Mouse (Mus musculus) cerebellum, postnatal 10 days (tissue): ENCODE data around the gene Rnd2.
"Not testable (repeated sequence)": the region's sequence is repeated elsewhere in the genome, so short reads cannot be mapped to it uniquely, and the experiment has no call there.

ENCODE experiments used
- DNase-seq, 2 experiments: peaks; one replicate each; pipeline ENCODE4 v3.0.0; 2021; ENCODE audit warnings: mixed read lengths in 2 of 2

Gene Rnd2

GRCm38 (mm10) chr11:101470206-101470605 lies 5.4 kb downstream of the Rnd2 start:
- DNase-seq = no peak

DNA sequence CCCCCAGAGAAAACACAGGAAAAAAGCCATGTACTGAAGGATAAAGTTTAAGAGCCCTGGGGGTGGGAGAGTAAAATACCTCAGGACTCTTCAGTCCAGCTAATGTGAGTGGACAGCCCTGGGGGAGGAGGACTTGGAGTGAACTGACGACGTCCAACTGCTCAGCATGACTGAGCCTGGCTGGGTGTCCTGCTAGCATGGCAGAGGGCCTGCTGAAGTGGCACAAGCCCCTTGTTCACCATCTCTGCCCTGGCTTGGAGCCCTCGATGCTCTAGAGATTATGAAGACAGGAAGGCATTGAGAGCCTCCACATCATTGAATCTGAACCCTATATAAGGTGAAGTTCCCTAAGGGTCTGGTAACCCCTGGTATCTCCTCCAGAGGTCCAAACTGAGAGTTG lies 7.1 kb downstream of the Rnd2 start:
- peak; percentile 60 to 75 for DNase-seq

GRCm38 (mm10) chr11:101472336-101472735 lies 7.5 kb downstream of the Rnd2 start:
- DNase-seq = peak; percentile 75 to 82

GRCm38 (mm10) chr11:101473686-101474085 lies 8.9 kb downstream of the Rnd2 start:
- DNase-seq = not testable (repeated sequence)

GRCm38 (mm10) chr11:101474298-101474697 lies 9.5 kb downstream of the Rnd2 start:
- DNase-seq = peak; percentile 28 to 47

DNA sequence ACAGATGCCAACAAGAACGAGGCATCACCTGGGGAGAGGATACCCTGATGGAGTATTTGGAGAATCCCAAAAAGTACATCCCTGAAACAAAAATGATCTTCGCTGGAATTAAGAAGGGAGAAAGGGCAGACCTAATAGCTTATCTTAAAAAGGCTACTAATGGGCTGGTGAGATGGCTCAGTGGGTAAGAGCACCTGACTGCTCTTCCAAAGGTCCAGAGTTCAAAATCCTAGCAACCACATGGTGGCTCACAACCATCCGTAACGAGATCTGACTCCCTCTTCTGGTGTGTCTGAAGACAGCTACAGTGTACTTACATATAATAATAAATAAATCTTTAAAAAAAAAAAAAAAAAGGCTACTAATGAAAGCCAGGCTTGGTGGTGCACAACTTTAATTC lies 11.6 kb downstream of the Rnd2 start:
- DNase-seq = not testable (repeated sequence)

DNA sequence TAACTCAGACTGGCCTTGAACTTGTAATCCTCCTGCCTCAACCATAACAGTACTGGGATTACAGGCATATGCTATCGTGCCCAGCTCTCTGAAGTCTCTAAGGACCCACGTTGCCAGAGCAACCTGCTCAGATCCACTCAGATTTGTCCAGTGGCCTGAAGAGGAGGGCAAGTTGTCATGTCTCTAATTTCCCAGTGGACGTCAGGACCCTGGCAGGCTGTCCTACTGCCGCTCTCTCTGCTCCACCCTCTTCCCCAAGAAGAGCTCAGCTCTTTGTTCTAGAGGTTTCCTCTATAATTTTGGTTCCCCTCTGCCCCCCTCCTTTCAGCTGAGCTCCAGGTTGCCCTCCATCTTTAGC lies 12.4 kb downstream of the Rnd2 start:
- peak; percentile 83 to 90 for DNase-seq

DNA sequence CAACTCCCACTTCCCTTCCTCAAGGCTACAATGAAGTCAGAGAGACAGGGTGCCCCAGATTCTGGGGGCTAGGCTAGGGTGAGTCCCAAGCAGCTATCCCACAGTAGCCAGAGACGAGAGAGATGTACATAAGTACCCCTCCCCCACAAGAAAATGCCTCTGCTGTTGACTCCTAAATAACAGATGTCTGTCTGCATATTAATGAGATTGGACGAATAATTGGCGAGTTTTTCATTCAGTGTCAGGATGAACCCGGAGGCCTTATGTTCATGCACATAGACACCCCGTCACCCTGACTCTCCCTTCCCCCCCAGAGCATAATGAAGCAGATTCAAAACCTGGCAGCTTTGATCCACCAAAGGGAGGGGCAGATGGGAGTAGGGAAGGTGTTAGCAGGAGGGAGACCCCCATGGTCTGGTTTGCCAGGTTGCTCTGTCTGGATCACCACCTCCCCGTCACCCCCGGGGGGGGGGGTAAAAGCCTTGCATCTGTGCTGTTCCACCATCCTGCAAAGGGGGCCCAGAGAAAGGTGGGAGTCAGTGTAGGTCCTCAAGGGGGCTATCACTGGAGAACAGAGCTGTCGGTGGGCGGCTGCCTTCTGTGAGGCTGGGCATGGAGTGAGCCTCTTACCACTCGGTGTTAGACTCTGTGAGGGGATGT lies 12.9 kb downstream of the Rnd2 start:
- peak; percentile 78 to 85 for DNase-seq

DNA sequence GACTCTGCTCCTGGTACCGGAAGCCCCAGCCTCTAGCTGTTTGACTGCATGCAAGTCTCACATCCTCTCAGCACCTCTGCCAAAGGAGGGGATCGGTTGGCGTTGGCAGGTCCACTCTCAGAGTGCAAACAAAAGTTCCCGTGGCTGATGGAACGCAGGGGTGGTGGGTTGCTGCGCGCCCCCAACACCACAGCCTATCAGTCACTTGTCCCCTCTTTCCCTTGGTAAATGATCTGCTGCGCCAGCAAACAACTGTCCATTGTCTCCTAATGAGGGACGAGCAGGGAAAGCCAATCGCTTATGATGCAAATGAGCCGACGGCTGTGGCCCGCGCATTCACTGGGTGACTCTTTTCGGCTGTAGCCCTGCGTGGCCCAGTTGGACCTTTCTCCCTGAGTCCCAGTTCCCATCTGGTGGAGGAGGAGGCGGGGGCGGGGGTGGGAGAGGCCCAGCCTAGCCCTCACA lies 14.4 kb downstream of the Rnd2 start:
- peak; percentile 59 to 71 for DNase-seq

DNA sequence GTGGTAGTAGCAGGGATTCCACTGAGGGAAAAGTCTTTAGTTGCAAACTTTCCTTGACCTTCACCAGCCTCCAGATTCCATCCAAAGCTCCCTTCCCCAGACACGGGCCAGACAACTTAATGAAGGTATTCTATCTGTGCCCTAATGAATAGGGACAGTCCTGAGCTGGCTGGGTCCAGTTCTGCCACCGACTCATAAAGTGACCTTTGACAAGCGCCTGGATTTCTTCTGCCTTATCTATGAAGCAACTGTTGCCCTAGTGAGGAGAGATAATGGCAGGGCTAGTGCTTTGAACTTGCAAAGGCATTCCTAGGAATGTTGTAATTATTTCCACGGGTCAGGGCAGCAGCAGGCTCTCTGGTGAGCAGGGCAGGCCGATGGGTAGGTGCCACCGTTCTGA lies 16.1 kb downstream of the Rnd2 start:
- no peak for DNase-seq

- DNase-seq = no peak
Measured at GRCm38 (mm10) chr11:101483804-101484203, 19.0 kb downstream of the Rnd2 start.

GRCm38 (mm10) chr11:101484245-101484644 lies 19.4 kb downstream of the Rnd2 start:
- DNase-seq = no peak

- no peak for DNase-seq
Measured at GRCm38 (mm10) chr11:101484814-101485213, 20.0 kb downstream of the Rnd2 start.

DNA sequence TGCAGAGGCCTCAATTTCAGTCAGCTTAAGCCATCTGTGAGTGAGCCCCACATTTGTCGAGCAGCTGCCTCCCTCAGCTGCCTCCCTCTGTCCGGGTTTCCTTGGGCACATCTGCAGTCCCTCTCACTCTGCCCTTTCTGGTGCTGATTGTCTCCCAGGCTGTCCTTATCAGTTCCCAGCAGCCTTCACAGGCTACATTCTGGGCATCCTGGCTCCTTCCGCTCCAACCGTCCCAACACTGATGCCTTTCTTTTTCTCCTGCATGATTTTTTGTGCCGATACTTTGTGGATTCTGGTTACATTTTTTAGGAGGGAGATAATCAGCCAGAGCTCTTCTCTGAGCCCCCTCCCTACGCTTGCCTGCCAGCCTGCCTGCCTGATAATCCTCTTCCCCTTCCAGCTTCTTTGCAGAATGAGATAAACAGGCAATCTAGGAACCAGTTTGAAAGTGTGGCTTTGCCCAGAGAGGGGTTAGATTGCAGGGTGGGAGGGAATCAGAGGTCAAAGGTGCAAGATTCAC lies 20.8 kb downstream of the Rnd2 start:
- DNase-seq = no peak

- DNase-seq = no peak
Measured at GRCm38 (mm10) chr11:101486126-101486525, 21.3 kb downstream of the Rnd2 start.

GRCm38 (mm10) chr11:101506269-101506780 lies 41.5 kb downstream of the Rnd2 start:
- peak in 1 of 2 experiments; percentile 13 for DNase-seq

DNA sequence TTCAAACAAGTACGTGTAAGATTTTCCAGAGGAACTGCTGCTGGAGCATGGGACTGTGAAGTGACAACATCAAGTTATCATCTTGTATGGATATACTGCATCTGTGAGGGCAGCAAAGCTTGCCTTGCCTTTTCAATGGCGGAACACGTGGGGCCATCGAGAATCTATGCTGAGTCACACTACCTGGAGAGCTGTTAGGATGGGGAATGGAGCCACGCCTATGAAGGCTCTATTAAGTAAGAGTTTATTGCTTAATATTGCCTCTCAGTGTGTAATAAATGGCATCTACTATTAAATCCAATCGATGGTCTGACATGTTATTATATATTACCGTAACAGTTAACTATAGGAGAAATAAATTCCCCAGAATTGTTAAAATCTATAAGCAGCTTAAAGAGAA lies 42.3 kb downstream of the Rnd2 start:
- DNase-seq = no peak

DNA sequence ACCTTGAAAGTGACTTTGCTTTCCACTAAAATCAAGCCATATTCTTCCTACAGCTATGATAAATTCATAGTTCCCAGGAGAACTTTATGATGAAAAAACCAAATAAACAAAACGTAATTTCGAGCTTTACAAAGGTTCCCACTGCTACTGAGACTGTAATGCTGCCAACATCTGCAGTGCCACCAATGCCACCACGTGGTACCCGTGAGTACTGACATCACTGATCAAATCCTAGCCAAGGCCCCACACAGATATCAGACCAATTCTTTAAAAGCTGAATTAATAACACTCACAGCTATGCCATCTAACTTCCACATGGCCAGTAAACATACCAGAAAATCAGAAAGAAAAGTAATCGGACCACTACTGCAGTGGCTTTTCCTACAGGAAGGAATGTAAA lies 54.1 kb downstream of the Rnd2 start:
- peak; percentile 55 for DNase-seq

- DNase-seq = no peak
Measured at GRCm38 (mm10) chr11:101519364-101519763, 54.6 kb downstream of the Rnd2 start.
